In genomic region chr7:55957178-55957577, GRCm38 (mm10) we compare ENCODE assay signal across 12 mouse cellular contexts.
"Had no signal": no experiment of that assay in that cellular context is flagged by ENCODE, and none has a peak within 500 bp of the region (broad histone marks: within the 10 kb centered on the region; RNA-seq: fewer than 3 reads in every experiment).

No protein-coding gene starts in this region.

- DNase-seq: kidney, adult 9 months; kidney, postnatal 14 days; layer of hippocampus, adult 9-11 months; left cerebral cortex, postnatal 4 days; lung, adult 18-20 months; lung, postnatal 10 days; lung, postnatal 36 days; midbrain, embryonic 14.5 days; right cerebral cortex, adult 18-20 months; right cerebral cortex, postnatal 14 days; spleen, adult 18-20 months; thymus, postnatal 25 days had no signal
